Mouse (Mus musculus) E14TG2a.4 (cell line): Measurements from ENCODE around the gene Car15.

Source experiments
- CTCF ChIP-seq: conservative IDR thresholded peaks from 2 replicates; pipeline ENCODE4 v1.5.1; 2014; ENCODE audit warnings: low read length
- NANOG ChIP-seq: IDR thresholded peaks from 2 replicates; pipeline ENCODE4 v1.6.1; 2014; ENCODE audit warnings: borderline replicate concordance, low read length, mixed read lengths

DNA sequence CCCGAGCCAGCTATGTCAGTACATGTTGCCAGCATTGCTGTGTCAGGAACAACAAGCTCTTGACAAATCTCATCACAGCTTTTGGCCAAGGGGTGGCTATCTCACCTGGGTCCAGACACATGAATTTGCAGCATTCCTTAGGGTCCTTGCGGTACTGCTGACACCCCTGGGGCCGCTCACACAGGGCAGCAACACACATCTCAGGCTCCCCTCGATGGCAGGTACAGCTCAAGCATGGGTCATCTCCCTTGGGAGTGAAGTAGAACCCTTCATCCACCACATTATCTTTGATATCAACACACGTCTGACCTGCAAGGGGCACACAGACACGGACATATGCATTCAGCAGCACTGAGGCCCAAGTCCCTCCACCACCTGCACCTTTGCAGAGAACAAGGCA lies 11.3 kb upstream of the Car15 start:
- TF ChIP-seq CTCF (no peak), NANOG (no peak)
